Mouse (Mus musculus): ENCODE data around the gene Zbed6. TPM values are rescaled to one million over a fixed set of nuclear protein-coding genes. Genes with fewer than 3 reads are reported as not detected.
A peak's percentile ranks its signal among the peaks of the same experiment; 100 is the strongest.
"Not testable (repeated sequence)": the region's sequence is repeated elsewhere in the genome, so short reads cannot be mapped to it uniquely, and the experiment has no call there.

The Zbed6 gene
- not detected in 2 replicates for polyA plus RNA-seq (2015; fragmentation: Nextera tagmentation; extraction: Ambion mirVana)

DNA sequence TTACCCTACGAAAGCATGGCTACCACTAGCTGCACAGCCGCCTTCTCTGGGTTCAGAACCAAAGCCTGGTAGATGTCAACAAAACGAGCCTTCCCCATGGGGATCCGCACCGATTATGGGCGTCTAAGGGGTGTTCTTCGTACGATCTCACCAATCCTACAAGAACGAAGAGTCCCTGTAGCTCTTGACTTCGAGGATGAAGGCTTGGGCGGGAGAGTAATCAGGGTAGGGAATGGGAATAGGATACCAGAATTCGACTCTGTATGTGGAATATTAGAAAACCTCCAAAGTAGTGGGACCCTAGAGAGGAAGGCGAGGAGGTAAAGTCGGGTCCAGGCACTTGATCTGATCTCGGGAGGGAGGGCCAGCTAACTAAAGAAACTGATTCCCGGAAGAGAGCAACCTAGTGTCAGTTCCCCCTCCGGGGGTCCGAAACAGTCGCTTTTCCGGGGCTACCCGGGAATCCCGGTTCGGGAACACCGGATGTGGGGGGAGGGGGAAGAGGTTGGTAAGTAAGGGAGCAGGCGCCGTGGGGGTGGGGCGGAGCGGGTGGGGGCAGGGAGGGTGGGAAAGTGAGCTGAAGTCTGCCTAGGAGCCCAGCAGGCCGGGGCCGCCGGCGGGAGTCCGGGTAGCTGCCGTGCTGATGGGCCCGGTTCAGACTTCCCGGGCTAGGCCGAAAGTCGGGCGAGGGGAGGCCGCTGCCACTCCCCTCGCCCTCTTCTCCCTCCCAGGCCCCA, at the start of gene Zbed6:
Gene Zbed6, minus strand, starts transcription at position 420 of the 737 bp plus-strand sequence.
- Histone ChIP-seq H3K36me3 (ENCODE audit: control insufficient read depth, insufficient read depth, low read length) (peaks cover 8% of the 10 kb centered on the region; the same call in 1 of the 2 replicates), H3K9me3 (replicated peaks; ENCODE audit: control insufficient read depth, low read length) (no peaks in the 10 kb centered on the region), H3K4me3 (replicated peaks; ENCODE audit: low read length) (peak within 1 kb of the TSS; percentile 58), H3K9ac (ENCODE audit: low read length) (peak within 1 kb of the TSS; percentile 95), H3K27me3 (ENCODE audit: control insufficient read depth, insufficient read depth, low read length) (no peaks in the 10 kb centered on the region), H3K4me1 (ENCODE audit: control insufficient read depth, insufficient read depth, low read length) (peaks cover 41% of the 10 kb centered on the region), H3K4me2 (ENCODE audit: low read depth, low read length) (peak within 1 kb of the TSS; percentile 75), H3K27ac (ENCODE audit: low read length) (peak within 1 kb of the TSS; percentile 95)
- under 1% methylated on average over 41 of the region's 41 CpGs for WGBS
- peak; percentile 80 for ATAC-seq (ENCODE audit: insufficient read depth, low FRiP score)

DNA sequence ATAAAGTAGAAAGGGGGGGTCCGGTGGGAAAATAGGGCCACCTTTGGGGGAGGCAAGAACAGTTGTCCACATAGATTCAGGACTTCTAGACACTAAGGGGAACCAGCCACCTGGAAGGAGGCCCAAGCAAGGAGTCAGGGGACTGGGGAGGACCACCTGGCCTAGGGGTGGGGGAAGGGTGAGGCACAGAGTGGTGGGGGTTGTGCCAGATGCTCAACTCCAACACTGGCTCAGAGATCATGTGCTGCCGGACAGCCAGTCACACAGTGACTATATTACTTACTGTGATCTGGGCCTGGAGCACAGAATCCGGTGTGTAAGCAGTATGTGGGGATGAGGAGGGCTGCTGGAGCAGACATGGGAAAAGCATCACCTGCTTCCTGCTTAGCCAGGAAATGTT, 48.6 kb upstream of the Zbed6 start:
- ATAC-seq (ENCODE audit: insufficient read depth, low FRiP score): no peak
- Histone ChIP-seq H3K9ac (ENCODE audit: low read length) (no peak overlapping the region), H3K9me3 (replicated peaks; ENCODE audit: control insufficient read depth, low read length) (no peaks in the 10 kb centered on the region), H3K4me2 (ENCODE audit: low read depth, low read length) (no peak overlapping the region), H3K27me3 (ENCODE audit: control insufficient read depth, insufficient read depth, low read length) (no peaks in the 10 kb centered on the region), H3K4me1 (ENCODE audit: control insufficient read depth, insufficient read depth, low read length) (peaks cover 17% of the 10 kb centered on the region), H3K27ac (ENCODE audit: low read length) (no peak overlapping the region), H3K36me3 (ENCODE audit: control insufficient read depth, insufficient read depth, low read length) (no peaks in the 10 kb centered on the region), H3K4me3 (replicated peaks; ENCODE audit: low read length) (no peak overlapping the region)
- WGBS: 72% methylated on average over 3 of the region's 3 CpGs

DNA sequence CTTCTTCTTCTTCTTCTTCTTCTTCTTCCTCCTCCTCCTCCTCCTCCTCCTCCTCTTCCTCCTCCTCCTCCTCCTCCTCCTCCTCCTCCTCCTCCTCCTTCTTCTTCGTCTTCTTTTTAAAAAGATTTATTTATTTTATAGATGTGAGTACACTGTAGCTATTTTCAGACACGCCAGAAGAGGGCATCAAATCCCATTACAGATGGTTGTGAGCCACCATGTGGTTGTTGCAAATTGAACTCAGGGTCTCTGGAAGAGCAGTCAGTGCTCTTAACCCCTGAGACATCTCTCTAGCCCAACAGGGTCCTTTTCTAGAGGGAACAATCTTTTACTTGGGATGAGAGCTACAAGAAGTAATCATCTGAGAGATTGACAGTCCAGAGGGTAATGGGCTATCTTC, 41.1 kb upstream of the Zbed6 start:
- not testable (repeated sequence) for H3K36me3 ChIP-seq (ENCODE audit: control insufficient read depth, insufficient read depth, low read length); H3K4me1 ChIP-seq (ENCODE audit: control insufficient read depth, insufficient read depth, low read length); H3K4me2 ChIP-seq (ENCODE audit: low read depth, low read length); H3K27ac ChIP-seq (ENCODE audit: low read length); H3K9me3 ChIP-seq (replicated peaks; ENCODE audit: control insufficient read depth, low read length); ATAC-seq (ENCODE audit: insufficient read depth, low FRiP score); H3K27me3 ChIP-seq (ENCODE audit: control insufficient read depth, insufficient read depth, low read length); H3K9ac ChIP-seq (ENCODE audit: low read length); H3K4me3 ChIP-seq (replicated peaks; ENCODE audit: low read length)
- WGBS: 17% methylated on average over 1 of the region's 2 CpGs

DNA sequence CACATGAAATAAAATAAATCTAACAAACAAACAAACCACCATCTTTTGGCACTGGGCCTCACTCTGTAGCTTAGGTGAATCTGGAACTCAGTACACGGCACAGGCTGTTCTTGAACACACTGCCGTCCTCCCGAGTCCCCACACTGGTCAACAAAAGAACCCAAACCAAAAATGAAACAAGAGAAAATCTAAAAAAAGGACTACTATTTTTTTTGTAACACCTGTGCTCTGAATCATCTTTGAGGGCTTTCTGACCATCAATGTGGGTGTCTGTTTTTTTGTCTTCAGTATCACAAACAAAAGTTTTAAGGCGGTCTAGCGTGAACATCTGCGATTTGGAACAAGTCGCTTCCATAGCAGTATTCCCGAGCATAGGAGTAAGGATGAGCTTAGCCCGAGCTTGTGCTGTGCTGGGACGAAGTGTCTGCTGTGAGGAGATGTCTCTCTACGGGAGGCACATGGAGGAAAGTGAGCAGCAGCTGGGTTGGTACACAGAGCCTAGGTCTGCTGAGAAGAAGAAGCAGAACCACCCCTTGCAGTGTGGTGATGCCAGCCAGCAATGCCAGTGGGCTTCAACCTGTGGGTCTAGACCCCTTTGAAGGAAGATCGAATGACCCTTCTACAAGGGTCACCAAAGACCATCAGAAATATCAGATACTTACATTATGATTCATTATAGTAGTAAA, 37.4 kb upstream of the Zbed6 start:
- H3K4me3 ChIP-seq (replicated peaks; ENCODE audit: low read length): no peak overlapping the region
- no peaks in the 10 kb centered on the region for H3K36me3 ChIP-seq (ENCODE audit: control insufficient read depth, insufficient read depth, low read length)
- no peak for ATAC-seq (ENCODE audit: insufficient read depth, low FRiP score)
- WGBS: 94% methylated on average over 12 of the region's 12 CpGs
- H3K4me1 ChIP-seq (ENCODE audit: control insufficient read depth, insufficient read depth, low read length): peaks cover 31% of the 10 kb centered on the region
- H3K27ac ChIP-seq (ENCODE audit: low read length): no peak overlapping the region
- no peaks in the 10 kb centered on the region for H3K9me3 ChIP-seq (replicated peaks; ENCODE audit: control insufficient read depth, low read length)
- no peak overlapping the region for H3K4me2 ChIP-seq (ENCODE audit: low read depth, low read length)
- no peak overlapping the region for H3K9ac ChIP-seq (ENCODE audit: low read length)
- no peaks in the 10 kb centered on the region for H3K27me3 ChIP-seq (ENCODE audit: control insufficient read depth, insufficient read depth, low read length)

DNA sequence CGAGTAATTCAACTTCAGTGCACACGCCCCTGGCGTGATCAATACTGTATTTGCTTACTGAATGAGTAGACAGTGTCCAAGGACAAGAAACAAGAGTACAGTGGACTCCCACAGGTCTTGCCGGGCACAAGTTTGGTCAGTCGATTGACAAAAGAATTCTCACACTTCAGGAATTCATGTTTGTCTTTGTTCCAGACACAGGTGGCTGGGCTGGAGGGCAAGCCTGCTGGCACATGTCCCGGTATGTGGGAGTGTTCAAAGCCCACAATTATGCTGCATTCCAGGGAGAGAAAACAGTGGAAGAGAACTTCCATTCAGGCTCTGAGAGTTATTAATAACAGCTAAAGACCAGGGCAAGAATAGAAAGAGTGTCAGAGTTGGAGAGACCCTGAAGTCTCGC, 35.2 kb upstream of the Zbed6 start:
- Histone ChIP-seq H3K27ac (ENCODE audit: low read length) (peak overlapping the region; percentile 87), H3K36me3 (ENCODE audit: control insufficient read depth, insufficient read depth, low read length) (no peaks in the 10 kb centered on the region), H3K9ac (ENCODE audit: low read length) (peak overlapping the region; percentile 26; the same call in 1 of the 2 replicates), H3K9me3 (replicated peaks; ENCODE audit: control insufficient read depth, low read length) (no peaks in the 10 kb centered on the region), H3K4me1 (ENCODE audit: control insufficient read depth, insufficient read depth, low read length) (peaks cover 31% of the 10 kb centered on the region), H3K27me3 (ENCODE audit: control insufficient read depth, insufficient read depth, low read length) (no peaks in the 10 kb centered on the region), H3K4me3 (replicated peaks; ENCODE audit: low read length) (no peak overlapping the region), H3K4me2 (ENCODE audit: low read depth, low read length) (peak overlapping the region; percentile 25; the same call in 1 of the 2 replicates)
- peak; percentile 81 for ATAC-seq (ENCODE audit: insufficient read depth, low FRiP score)
- 34% methylated on average over 7 of the region's 7 CpGs for WGBS

DNA sequence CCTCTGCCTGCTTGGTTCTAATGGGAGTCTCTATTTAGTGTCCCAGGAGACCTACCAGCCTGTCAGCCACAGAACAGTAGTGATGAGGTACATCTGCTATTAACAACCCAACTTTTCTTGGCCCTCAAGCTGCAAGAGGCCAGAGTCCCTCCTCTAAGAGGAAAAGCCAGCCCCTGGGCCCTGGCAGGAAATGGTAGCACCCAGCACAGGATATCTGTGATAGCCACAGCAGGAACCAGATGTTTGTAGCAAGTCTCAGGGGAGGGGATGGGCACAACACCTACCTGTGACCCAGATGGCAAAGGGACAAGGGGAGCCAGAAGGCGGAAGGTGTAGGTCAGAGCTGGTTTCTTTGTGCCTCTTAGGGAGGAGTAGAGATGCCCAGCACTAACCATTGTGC, 34.2 kb upstream of the Zbed6 start:
- 80% methylated on average over 1 of the region's 1 CpGs for WGBS
- no peak overlapping the region for H3K4me2 ChIP-seq (ENCODE audit: low read depth, low read length)
- H3K9ac ChIP-seq (ENCODE audit: low read length): no peak overlapping the region
- H3K4me1 ChIP-seq (ENCODE audit: control insufficient read depth, insufficient read depth, low read length): peaks cover 31% of the 10 kb centered on the region
- ATAC-seq (ENCODE audit: insufficient read depth, low FRiP score): no peak
- no peaks in the 10 kb centered on the region for H3K27me3 ChIP-seq (ENCODE audit: control insufficient read depth, insufficient read depth, low read length)
- no peaks in the 10 kb centered on the region for H3K9me3 ChIP-seq (replicated peaks; ENCODE audit: control insufficient read depth, low read length)
- peak overlapping the region; percentile 87 for H3K27ac ChIP-seq (ENCODE audit: low read length)
- no peaks in the 10 kb centered on the region for H3K36me3 ChIP-seq (ENCODE audit: control insufficient read depth, insufficient read depth, low read length)
- no peak overlapping the region for H3K4me3 ChIP-seq (replicated peaks; ENCODE audit: low read length)

DNA sequence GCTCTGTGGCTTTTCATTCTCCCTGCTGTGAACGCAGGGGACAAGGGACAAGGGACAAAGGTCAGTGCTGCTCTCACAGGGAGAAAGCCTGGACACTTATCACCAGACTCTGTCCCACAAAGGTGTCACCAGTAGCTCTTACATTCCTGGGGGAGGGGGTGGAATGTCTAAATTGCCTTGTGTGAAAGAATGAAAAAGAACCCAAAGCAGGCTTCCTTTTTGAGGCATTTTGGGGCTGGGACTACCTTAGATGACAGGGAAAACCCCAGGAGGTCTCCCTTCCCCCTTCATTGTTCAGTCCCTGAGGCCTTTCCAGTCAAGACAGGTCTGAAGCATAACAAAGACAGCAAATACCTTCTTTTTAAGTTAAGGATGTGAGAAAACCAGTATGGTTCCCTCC, 33.6 kb upstream of the Zbed6 start:
- Histone ChIP-seq H3K4me1 (ENCODE audit: control insufficient read depth, insufficient read depth, low read length) (peaks cover 31% of the 10 kb centered on the region), H3K9me3 (replicated peaks; ENCODE audit: control insufficient read depth, low read length) (no peaks in the 10 kb centered on the region), H3K36me3 (ENCODE audit: control insufficient read depth, insufficient read depth, low read length) (no peaks in the 10 kb centered on the region), H3K9ac (ENCODE audit: low read length) (no peak overlapping the region), H3K27me3 (ENCODE audit: control insufficient read depth, insufficient read depth, low read length) (no peaks in the 10 kb centered on the region), H3K27ac (ENCODE audit: low read length) (peak overlapping the region; percentile 87), H3K4me3 (replicated peaks; ENCODE audit: low read length) (no peak overlapping the region), H3K4me2 (ENCODE audit: low read depth, low read length) (no peak overlapping the region)
- 11% methylated on average over 1 of the region's 1 CpGs for WGBS
- ATAC-seq (ENCODE audit: insufficient read depth, low FRiP score): no peak

DNA sequence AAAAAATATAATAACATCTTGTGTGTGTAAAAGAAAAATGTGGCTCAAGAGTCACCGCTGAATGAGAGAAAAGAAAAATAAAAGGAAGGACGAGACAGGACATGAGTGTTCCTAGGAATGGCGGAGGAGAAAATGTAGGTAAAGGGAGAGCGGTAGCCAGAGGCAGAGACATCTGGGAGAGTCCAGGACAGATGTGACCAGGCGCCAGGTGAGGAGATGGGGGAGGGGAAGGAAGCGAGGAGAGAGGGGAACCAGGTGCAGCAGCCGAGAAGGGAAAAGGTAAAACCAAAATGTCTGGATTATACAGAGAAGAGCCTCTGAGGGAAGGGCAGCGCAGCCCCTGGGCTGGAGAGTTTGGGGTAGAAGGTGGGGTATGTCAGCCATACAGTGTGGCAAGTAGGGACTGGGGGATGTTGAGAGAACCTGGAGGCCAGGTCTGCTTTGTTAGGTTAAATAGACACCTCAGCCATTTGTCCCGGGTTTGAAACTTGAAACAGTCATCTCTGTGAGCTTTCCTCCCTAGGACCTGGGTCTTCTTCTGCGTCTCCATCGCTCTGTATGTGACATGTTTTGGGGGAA, 32.9 kb upstream of the Zbed6 start:
- Histone ChIP-seq H3K4me2 (ENCODE audit: low read depth, low read length) (no peak overlapping the region), H3K27ac (ENCODE audit: low read length) (peak overlapping the region; percentile 87), H3K9me3 (replicated peaks; ENCODE audit: control insufficient read depth, low read length) (no peaks in the 10 kb centered on the region), H3K36me3 (ENCODE audit: control insufficient read depth, insufficient read depth, low read length) (no peaks in the 10 kb centered on the region), H3K4me1 (ENCODE audit: control insufficient read depth, insufficient read depth, low read length) (peaks cover 31% of the 10 kb centered on the region), H3K27me3 (ENCODE audit: control insufficient read depth, insufficient read depth, low read length) (no peaks in the 10 kb centered on the region), H3K4me3 (replicated peaks; ENCODE audit: low read length) (no peak overlapping the region), H3K9ac (ENCODE audit: low read length) (no peak overlapping the region)
- 59% methylated on average over 11 of the region's 11 CpGs for WGBS
- no peak for ATAC-seq (ENCODE audit: insufficient read depth, low FRiP score)

DNA sequence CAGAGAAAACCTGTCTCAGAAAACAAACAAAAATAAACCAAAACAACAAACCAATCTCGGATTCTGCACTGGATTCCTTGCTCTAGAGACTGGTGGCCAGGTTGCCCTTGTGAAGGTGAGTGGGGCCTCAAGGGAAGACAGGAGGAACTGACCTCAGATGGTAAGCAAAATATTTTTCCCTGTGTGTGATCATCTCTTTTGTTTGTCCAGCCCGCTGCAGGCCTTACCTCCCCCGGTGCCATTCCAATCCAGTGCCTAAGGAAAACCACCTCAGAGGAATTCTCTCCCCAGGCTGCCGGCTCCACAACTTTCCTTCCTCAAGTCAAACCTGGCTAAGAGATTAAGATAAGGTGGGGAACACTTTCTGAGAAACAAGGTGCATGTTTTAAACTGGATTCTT, 31.5 kb upstream of the Zbed6 start:
- no peak overlapping the region for H3K4me2 ChIP-seq (ENCODE audit: low read depth, low read length)
- H3K27ac ChIP-seq (ENCODE audit: low read length): no peak overlapping the region

More for the DNA sequence above, 31.5 kb upstream of the Zbed6 start:
- Histone ChIP-seq H3K27me3 (ENCODE audit: control insufficient read depth, insufficient read depth, low read length) (no peaks in the 10 kb centered on the region), H3K9ac (ENCODE audit: low read length) (no peak overlapping the region), H3K36me3 (ENCODE audit: control insufficient read depth, insufficient read depth, low read length) (no peaks in the 10 kb centered on the region), H3K4me3 (replicated peaks; ENCODE audit: low read length) (no peak overlapping the region), H3K4me1 (ENCODE audit: control insufficient read depth, insufficient read depth, low read length) (peaks cover 31% of the 10 kb centered on the region), H3K9me3 (replicated peaks; ENCODE audit: control insufficient read depth, low read length) (no peaks in the 10 kb centered on the region)
- 38% methylated on average over 4 of the region's 4 CpGs for WGBS
- ATAC-seq (ENCODE audit: insufficient read depth, low FRiP score): no peak

All from stomach, embryonic 16.5 days (tissue).